Mouse (Mus musculus) myocyte (in vitro differentiated cells): ENCODE measurements around the gene Kcnq1.

Experiments
- CEBPB ChIP-seq: IDR thresholded peaks from 2 replicates; pipeline ENCODE4 v1.6.1; 2011; ENCODE audit warnings: mild to moderate bottlenecking, moderate library complexity; ENCODE audit not compliant: poor library complexity, insufficient read depth, severe bottlenecking
- MYOD1 ChIP-seq, 3 experiments: IDR thresholded peaks; one replicate each; pipeline ENCODE4 v1.6.1; 2011; ENCODE audit warnings: control low read depth in 2 of 3, low read depth in 2 of 3, mild to moderate bottlenecking in 2 of 3, moderate library complexity in 1 of 3; ENCODE audit not compliant: insufficient read length in 2 of 3, control insufficient read depth in 1 of 3
- TCF12 ChIP-seq: IDR thresholded peaks from one replicate; pipeline ENCODE4 v1.6.1; 2011; ENCODE audit warnings: mild to moderate bottlenecking, control low read depth; ENCODE audit not compliant: poor library complexity, insufficient read depth, severe bottlenecking
- USF1 ChIP-seq: IDR thresholded peaks from one replicate; pipeline ENCODE4 v1.6.1; 2011; ENCODE audit warnings: low read depth, mild to moderate bottlenecking, control low read depth, moderate library complexity

GRCm38 (mm10) chr7:143207044-143207443 lies 100.9 kb downstream of the Kcnq1 start:
- no peak for TF ChIP-seq MYOD1 (IDR thresholded peaks at IDR 0.05; ENCODE audit: control insufficient read depth in 1 of 3, insufficient read length in 2 of 3, low read depth in 2 of 3)
- TF ChIP-seq USF1 = no peak
- no peak for TF ChIP-seq TCF12
- TF ChIP-seq CEBPB = no peak
